Mouse (Mus musculus) 416B (cell line): ENCODE measurements around the gene Srp68.
A peak's percentile ranks its signal among the peaks of the same experiment; 100 is the strongest.

ENCODE experiments used
- DNase-seq: peaks from one replicate; pipeline ENCODE4 v3.0.0; 2011; ENCODE audit warnings: low read depth

Srp68 gene

DNA sequence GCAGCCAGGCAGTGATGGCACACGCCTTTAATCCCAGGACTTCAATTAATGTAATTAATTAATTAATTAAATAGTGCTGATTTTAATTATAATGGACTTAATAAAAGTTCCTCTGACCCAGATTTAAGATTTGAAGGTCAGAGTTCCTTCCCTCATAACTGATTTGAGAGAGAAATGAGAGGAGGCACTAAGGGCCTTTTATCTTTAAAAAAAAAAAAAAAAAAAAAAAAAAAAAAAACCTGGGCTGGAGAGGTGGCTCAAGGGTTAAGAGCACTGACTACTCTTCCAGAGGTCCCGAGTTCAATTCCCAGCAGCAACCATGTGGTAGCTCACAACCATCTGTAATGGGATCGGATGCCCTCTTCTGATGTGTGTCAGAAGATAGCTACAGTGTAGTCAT is 65.4 kb downstream of the Srp68 start:
- no peak for DNase-seq

DNA sequence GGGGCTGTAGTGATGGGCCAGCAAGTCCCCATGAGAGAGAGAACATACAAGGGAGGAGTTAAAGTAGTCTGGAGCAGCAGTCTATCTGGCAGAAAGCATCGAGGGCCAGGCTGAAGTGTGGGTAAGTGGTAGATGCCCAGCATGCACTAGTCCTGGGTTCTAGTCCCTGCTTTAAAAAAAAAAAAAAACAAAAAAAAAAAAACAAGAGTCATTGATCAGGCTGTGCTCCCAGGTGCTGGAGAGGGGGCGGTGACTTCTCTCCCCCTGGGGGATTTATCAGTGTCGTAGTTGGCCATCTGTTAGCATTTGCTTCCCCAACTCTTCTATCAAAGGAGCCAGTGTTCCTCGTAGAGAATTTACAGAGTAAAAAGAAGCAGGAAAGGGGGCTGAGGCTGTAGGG is 67.3 kb downstream of the Srp68 start:
- no peak for DNase-seq

DNA sequence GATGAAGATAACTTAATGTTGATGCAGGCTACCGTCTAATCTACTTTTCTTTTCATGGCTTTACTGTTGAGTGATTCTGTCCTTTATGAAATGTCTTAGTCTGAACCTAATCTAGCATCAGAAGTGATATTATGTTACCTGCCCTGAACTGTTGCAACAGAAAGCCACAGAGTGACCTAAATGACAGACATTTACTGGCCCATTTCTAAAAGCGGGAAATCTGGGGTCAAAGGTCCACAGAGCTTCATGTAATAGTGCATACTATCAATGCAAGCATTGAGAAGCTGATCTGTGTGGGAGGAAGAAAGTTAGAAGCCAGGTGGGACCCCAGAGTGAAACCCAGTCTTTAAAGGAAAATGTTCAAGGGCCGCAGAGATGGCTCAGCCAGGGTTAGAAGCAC is 70.9 kb downstream of the Srp68 start:
- peak; percentile 51 for DNase-seq

DNA sequence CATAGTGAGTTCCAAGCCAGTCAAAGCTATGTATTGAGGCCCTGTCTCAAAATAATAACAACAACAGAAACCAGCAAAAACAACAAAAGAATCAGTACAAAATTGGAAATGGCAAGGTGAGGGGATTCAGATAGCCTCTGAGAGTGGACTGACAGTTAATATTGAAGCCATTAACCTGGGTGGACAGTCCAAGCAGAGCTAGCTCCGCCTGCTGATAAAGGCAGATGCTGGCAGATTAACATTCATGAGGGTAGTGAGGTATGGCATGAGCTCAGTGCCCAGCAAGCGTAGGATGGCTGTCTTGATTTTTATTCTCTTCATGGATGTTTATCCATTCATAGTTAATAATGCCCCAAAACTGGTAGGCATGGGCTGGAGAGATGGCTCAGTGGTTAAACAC is 72.9 kb downstream of the Srp68 start:
- DNase-seq, result no peak

DNA sequence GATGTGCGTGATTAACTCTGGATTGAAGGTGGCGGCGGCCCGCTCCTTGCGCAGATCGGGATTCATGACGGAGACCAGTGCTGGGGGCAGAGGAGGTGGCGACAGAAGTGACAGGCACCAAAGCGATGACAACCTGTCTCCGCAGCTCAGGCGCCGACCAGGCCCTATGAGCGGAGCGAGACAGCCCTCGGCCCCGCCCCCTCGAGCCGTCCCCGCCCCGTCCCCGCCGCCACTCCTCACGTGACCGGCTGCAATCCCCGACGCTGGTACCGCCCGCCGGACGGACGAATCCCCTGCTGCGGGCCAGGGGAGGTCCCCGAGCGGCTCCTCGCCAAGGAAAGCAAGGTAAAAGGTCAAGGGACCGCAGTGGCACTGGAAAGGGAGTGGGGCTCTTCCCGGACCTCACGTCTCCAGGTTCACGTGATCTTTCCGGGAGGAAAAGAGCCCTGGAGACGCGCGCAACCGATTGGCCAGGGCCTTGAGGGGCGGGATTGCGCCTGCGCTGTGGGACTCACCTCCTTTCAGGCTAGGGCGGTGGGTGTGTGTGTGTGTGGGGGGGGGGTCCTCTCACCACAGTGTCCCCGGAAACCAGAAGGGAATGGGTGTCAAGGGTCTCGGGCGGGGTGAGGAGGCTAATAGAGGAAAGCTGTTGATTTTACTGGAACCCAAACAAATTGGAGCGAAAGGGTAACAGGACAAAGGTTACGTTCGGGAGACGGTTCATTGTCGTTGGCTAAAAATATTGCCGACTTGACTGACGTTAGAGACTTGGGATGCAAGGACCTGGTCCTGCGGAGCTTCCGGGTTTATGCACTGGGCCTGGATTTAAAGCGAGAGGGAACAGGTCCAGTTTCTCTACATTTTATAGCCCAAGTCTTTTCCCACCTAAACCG is 75.1 kb downstream of the Srp68 start, which contains the start of the genes Ten1 and Acox1:
TSS of gene Ten1 (plus strand) at position 217 of the 893 bp plus-strand sequence.
TSS of gene Acox1 (minus strand) at position 407 of the 893 bp plus-strand sequence.
- DNase-seq, result peak; percentile 97

DNA sequence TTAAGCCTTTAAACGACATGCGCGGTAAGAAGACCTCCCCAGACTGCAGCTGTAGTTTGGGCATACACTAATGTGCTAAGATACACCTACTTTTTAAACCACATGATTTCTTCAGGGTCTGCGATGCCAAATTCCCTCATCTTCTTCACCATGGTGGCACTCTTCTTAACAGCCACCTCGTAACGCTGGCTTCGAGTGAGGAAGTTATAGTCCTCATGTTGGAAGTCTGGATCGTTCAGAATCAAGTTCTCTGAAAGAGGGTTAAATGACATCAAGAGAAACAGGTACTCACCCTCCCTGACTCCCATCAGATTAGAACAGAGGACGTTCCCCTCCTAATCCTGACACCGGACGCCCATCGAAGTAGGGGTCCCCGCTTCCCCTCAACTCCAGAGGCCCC is 75.9 kb downstream of the Srp68 start:
- no peak for DNase-seq

DNA sequence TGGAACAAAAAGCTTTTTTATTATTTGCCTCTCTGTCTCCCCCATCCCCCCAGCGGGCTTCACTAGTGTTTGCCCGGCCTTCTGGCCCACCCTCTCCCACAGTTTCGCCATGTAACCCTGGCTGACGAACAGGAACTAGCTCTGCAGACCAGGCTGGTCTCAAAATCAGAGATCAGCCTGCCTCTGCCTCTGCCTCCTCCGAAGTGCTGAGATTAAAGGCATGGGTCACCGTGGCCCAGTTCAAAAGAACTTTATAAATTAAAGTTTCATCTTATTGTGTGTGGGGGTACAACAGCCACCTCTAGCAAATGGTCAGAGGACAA is 76.5 kb downstream of the Srp68 start:
- DNase-seq, result peak; percentile 54

DNA sequence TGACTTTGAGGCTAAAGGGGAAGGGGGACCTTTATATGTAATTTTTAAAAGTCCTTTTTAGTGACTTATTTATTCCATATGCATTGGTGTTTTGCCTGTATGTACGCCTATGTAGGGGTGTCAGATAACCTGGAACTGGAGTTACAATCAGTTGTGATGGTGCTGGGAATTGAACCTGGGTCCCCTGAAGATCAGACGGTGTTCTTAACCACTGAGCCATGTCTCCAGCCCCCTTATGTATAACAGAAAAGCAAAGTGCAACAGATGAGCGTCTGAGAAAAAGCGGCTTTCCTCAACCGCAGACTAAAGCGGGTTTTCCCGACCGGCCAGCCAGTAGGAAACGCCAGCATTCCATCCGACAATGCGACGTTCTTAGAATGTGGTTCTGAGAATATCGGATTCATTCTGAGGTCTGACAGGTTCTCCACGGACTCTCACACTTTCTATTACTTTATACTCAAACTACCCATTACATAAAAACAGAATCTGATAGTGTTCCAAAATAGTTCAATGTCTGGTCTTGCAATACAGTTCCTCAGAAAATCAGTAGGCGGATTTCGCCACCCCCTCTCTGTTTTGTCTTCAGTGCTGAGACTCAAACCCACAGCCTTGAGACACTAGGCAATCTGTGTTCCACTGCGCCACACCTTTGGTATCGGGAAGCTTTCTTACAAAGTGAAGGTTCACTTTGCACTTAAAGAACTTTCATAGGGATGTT is 77.0 kb downstream of the Srp68 start:
- DNase-seq, result peak; percentile 58

DNA sequence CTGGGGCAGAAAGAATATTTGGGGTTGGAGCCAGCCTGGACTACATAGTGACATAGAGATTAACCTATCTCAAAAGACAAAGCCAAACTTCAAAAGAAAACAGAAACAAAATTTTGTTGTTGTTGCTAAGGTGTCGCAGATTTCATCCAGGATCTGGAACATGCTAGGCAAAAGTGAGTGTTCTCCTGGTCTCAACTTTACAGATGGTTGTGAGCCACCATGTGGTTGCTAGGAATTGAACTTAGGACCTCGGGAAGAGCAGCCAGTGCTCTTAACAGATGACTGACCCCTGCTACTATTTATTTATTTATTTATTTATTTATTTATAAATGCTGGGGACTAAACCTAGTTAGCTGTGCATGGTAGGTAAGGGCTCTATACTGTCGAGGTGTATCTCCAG is 77.7 kb downstream of the Srp68 start:
- no peak for DNase-seq

DNA sequence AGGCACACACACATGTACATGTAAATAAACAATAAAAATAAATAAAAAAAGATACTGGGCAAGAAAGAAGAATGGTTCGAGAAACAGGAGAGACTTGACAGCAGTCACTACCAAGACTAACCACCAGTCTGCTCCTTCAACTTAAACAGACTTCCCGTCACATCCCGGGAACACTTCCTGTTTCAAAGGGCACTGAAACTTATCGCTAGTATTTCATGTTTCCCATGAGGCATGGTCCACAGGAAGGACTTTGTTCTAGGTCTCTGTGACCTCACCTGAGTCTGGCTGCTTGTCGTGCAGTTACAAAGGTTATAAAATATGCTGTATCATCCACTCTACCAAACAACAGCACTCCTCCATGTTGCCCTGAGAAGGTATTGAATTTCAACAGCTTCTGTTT is 78.8 kb downstream of the Srp68 start:
- DNase-seq, result peak; percentile 88
